Mouse (Mus musculus) lung, adult 2 months (tissue): ENCODE data around the gene Cygb.

Experiments used
- CTCF ChIP-seq: fragments of 200-500 bp; IDR thresholded peaks from 2 replicates; pipeline ENCODE4 v1.5.1; 2011; ENCODE audit warnings: mild to moderate bottlenecking, low read length, control low read depth; ENCODE audit not compliant: insufficient read depth
- POLR2A ChIP-seq: fragments of 200-500 bp; IDR thresholded peaks from 2 replicates; pipeline ENCODE4 v1.6.1; 2011; ENCODE audit warnings: low read depth, mild to moderate bottlenecking, control low read depth, low read length, borderline replicate concordance; ENCODE audit errors: extremely low read depth

GRCm38 (mm10) chr11:116666566-116666965 lies 12.5 kb upstream of the Cygb start:
- no peak for TF ChIP-seq CTCF
- TF ChIP-seq POLR2A: no peak
